Mouse (Mus musculus) embryonic stem cell, embryonic (primary cell): ENCODE data around the gene Lama5.

Experiments
- CTCF ChIA-PET, 4 experiments: fragments of 300-600 bp in 2 of 4; fragments of 350-600 bp in 2 of 4; sonication (Branson Sonifier 250); formaldehyde crosslinking; loops; one replicate each; lab custom pipeline; 2022; ENCODE audit warnings: inconsistent platforms in 2 of 4; lab: Charles Lee
- POLR2A ChIA-PET, 4 experiments: fragments of 300-600 bp in 2 of 4; fragments of 350-600 bp in 2 of 4; sonication (Branson Sonifier 250); formaldehyde crosslinking; loops; one replicate each; lab custom pipeline; 2022; ENCODE audit warnings: antibody characterized with exemption in 4 of 4, inconsistent platforms in 1 of 4; lab: Charles Lee

Lama5 gene

DNA sequence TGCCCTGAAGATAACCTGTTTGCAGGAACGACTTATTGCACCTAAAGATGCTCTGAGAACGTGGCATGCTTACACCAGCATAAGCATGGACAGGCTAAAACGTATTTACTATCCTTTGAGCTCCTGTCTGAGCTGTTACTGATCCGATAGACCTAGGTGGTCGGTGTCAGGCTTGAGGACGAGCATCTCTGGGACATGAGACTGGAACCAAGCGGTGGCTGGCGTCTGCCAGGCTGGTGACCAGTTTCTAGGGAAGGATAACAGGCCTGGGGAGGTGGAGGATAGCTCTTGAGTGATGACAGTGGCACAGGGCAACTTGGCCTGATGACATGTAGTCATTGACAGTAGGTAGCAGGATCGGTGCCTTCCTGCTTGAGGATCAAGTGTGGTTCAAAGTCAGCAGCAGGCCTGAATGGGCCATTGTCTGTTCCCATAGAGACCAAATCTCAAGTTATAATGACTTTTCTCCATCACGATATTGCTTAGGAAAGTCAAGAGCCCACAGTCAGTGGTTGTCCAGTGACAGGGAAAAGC is 33.4 kb upstream of the Lama5 start:
- POLR2A ChIA-PET: interaction anchor here (0.5 to 13.2 kb wide), 52 partner anchors 7 to 708 kb away, joined by 3 to 506 read pairs (median 5); partner anchors contain the start of genes Cables2 (in 3 of the 4), Osbpl2 (in 3 of the 4), Lama5 (in 2 of the 4) and Rbbp8nl (in 2 of the 4)
- CTCF ChIA-PET: interaction anchor here in 1 of 4 experiments (0.8 to 1.3 kb wide), 2 partner anchors 46 to 88 kb away, joined by 3 to 4 read pairs; no protein-coding TSS in a partner anchor

DNA sequence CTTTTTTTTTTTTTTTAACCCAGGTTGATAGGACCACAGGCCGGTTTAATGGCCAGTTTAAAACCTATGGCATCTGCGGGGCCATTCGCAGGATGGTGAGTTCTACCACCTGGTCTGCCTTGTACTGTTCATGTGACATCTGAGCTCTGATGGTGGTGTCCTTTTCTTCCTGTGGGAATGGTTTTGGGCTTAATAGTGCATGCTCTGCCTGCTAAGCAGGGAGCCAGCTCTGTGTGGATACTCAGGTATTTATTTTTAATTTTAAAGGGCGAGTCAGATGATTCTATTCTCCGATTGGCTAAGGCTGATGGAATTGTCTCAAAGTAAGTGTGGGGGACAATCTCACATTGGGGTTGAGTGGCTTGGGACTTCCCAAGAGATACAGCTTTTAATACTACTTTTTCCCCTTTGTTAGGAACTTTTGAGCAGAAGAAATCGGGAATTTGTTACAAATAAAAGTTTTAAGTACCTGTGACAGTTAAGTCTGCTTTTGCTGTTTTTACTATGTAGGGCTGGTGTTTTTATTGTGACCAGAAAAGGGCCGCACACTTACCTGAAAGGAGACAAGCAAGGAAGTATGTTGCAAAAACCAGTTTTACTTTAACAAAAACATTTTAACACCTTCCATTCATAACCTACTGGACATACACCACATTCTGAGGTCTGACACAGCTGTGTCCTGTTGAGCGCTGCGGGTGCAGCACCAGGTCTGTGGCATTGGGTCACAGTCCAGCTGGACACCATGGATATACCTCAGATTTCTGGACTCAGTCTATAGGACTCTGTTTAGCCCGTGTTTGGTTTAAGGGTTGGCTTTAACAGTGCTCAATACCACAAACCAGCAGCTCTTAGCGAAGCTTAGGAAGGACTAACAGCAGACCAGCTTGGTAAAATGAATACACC is 32.6 kb upstream of the Lama5 start:
- POLR2A ChIA-PET: interaction anchor here (0.6 to 13.2 kb wide), 103 partner anchors 7 to 1809 kb away, joined by 3 to 506 read pairs (median 5); partner anchors contain the start of genes Cables2 (in 3 of the 4), Lama5 (in 3 of the 4), Osbpl2 (in 3 of the 4) and Adrm1 (in 2 of the 4)
- CTCF ChIA-PET: interaction anchor here in 2 of 4 experiments (0.5 to 1.3 kb wide), 6 partner anchors 18 to 1301 kb away, joined by 3 to 4 read pairs (median 4); no protein-coding TSS in a partner anchor

DNA sequence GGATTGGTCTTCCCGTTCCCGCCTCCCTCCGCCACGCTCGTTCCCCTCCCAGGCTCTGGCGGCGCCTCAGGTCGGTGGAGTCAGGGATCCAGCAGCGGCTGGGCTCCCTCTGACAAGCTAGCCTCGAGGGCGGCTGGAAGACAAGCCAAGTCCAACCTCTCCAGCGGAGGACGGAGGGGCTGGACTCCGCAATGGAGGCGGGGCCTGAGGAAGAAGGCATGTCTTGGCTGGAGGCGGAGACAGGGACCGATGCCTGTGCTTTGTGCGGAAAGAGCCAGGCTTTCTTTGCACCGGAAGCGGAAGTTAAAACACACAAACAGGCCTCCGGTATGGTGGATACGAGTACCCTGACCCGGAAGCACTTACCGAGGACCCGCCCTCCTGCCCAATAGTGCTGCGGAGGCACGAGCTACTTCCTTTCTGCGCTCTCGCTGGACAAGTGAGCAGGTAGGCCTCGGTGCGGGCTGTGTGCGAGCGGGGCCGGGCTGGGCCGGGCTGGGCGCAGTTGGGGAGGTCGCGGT is 31.4 kb upstream of the Lama5 start, which contains the start of gene Rps21:
Gene Rps21 (plus strand): TSS at position 377 of the 521 bp plus-strand sequence.
- POLR2A ChIA-PET: interaction anchor here (0.6 to 13.2 kb wide), 161 partner anchors 9 to 1808 kb away, joined by 3 to 506 read pairs (median 5); partner anchors contain the start of genes Lama5 (in 4 of the 4), Adrm1 (in 3 of the 4), Cables2 (in 3 of the 4) and Hrh3 (in 3 of the 4)
- CTCF ChIA-PET: interaction anchor here in 3 of 4 experiments (0.5 to 2.4 kb wide), 14 partner anchors 9 to 215 kb away, joined by 3 to 11 read pairs (median 4); partner anchors contain the start of gene Adrm1 (in 1 of the 3)

DNA sequence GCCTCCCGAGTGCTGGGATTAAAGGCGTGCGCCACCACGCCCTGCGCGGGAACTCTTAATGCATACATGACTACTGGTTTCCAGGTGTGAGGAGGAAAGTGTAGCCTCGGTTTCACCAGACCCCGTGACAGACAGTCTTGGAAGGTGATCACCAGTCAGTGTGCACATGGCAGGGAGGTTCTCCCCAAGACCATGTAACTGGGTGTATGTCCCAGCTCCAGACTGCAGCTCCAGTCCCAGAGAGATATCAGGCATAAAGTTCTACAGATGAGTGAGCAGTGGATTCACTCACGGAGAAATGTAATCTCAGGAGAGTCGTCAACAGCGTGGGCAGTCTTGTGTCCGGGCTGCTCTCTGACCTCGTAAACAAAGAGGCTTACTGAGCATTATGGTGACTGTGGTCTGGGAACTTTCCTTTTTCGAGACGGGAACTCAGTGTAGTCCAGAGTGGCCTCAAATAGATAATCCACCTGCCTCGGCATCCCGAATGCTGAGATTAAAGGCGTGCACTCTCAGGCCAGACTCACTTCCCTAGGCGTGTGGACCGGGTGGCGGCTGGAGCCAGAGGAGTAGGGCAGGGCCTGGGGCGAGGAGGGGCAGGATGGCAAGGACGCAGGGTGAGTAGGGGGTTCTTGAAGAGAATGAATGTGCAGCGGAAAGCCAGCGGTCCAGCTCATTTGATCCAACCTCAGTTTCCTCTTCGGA is 30.8 kb upstream of the Lama5 start:
- ChIA-PET POLR2A (interaction anchor here (0.6 to 13.2 kb wide), 165 partner anchors 9 to 931 kb away, joined by 3 to 506 read pairs (median 5); partner anchors contain the start of genes Lama5 (in 4 of the 4), Adrm1 (in 3 of the 4), Cables2 (in 3 of the 4) and Hrh3 (in 3 of the 4)), CTCF (interaction anchor here in 3 of 4 experiments (0.5 to 2.4 kb wide), 14 partner anchors 9 to 216 kb away, joined by 3 to 11 read pairs (median 4); partner anchors contain the start of gene Adrm1 (in 1 of the 3))

DNA sequence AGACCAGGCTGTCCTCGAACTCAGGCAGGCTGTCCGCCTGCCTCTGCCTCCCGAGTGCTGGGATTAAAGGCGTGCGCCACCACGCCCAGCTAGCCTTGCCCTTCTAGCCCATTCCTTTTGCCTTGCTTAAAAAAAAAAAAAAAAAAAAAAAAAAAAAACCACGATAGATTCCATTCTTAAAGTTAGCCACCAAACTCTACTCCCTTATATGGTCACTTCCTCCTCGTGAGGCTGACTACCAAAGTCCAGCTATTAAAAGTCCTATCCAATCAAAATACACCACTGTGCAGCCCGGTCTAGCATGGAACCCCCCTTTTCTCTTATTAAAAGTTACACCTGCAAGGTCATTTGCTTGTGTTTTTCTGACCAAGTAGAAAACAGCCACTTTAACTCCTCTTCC is 30.0 kb upstream of the Lama5 start:
- POLR2A ChIA-PET: interaction anchor here (0.6 to 13.2 kb wide), 59 partner anchors 8 to 498 kb away, joined by 3 to 506 read pairs (median 10); partner anchors contain the start of genes Lama5 (in 4 of the 4), Cables2 (in 3 of the 4), Adrm1 (in 2 of the 4) and Lsm14b (in 2 of the 4)
- CTCF ChIA-PET: interaction anchor here in 3 of 4 experiments (0.7 to 2.4 kb wide), 9 partner anchors 34 to 205 kb away, joined by 3 to 11 read pairs (median 4); no protein-coding TSS in a partner anchor

DNA sequence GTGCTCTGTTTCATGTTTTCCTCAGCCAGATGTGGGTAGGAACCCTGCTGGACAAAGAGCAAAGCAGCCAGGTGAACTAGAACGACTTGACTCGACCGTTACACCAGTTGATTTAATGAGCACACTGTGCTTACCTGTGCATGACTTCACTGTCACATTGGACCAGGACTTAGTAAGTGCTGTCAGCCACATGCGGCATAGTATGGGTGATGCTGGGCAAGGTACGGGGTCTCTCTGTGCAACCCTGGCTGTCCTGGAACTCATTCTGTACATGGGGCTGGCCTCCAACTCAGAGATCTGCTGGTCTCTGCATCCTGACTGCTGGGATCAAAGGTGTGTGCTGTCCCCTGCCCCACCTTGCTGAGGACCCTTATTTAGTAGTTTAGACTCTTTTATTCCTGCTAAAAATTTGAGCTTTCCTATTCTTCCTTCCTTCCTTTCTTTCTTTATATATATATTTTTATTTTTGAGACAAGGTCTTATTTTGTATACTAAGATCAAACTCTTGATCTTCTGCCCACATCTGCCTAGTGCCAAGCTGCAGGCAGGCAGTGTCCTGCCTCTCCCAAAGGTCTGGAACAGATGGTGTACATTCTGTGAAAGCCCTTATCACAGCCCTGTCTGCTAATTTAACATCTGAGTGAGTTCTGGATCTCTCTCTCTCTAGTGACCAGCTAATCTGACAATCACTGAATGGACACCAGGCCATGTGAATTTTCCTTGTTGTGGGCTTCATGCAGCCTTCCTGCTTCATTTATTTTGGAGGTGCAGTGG is 29.0 kb upstream of the Lama5 start:
- CTCF ChIA-PET: interaction anchor here in 2 of 4 experiments (1.0 to 2.4 kb wide), 3 partner anchors 33 to 204 kb away, joined by 4 to 6 read pairs (median 6); no protein-coding TSS in a partner anchor
- POLR2A ChIA-PET: interaction anchor here (0.7 to 13.2 kb wide), 22 partner anchors 8 to 471 kb away, joined by 3 to 506 read pairs (median 32); partner anchors contain the start of genes Lama5 (in 3 of the 4), Cables2 (in 2 of the 4), Osbpl2 (in 1 of the 4) and Psma7 (in 1 of the 4)

DNA sequence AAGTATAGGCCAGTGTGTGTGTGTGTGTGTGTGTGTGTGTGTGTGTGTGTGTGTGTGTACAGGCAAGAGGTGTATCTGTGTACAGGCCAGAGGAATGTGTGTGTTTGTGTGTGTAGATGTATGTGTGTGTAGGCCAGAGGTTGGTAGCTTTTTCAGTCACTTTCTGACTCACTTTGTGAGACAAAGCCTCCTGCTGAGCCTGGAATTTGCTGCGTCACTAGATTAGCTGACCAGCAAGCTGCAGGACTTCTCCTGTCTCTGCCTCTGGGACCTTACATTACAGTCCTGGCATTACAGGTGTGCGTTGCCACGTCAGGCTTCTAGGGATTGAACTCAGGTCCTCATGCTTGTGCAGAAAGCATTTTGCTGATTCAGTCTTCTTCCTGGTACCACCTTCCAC is 26.2 kb upstream of the Lama5 start:
- ChIA-PET POLR2A (interaction anchor here (0.6 to 9.1 kb wide), 56 partner anchors 9 to 669 kb away, joined by 3 to 121 read pairs (median 4); partner anchors contain the start of genes Cables2 (in 2 of the 4), Lama5 (in 2 of the 4), Adrm1 (in 1 of the 4) and Dido1 (in 1 of the 4)), CTCF (interaction anchor here (0.6 to 5.8 kb wide), 54 partner anchors 14 to 367 kb away, joined by 3 to 76 read pairs (median 5); partner anchors contain the start of genes Adrm1 (in 1 of the 4), Hrh3 (in 1 of the 4), Lama5 (in 1 of the 4) and Mtg2 (in 1 of the 4))

DNA sequence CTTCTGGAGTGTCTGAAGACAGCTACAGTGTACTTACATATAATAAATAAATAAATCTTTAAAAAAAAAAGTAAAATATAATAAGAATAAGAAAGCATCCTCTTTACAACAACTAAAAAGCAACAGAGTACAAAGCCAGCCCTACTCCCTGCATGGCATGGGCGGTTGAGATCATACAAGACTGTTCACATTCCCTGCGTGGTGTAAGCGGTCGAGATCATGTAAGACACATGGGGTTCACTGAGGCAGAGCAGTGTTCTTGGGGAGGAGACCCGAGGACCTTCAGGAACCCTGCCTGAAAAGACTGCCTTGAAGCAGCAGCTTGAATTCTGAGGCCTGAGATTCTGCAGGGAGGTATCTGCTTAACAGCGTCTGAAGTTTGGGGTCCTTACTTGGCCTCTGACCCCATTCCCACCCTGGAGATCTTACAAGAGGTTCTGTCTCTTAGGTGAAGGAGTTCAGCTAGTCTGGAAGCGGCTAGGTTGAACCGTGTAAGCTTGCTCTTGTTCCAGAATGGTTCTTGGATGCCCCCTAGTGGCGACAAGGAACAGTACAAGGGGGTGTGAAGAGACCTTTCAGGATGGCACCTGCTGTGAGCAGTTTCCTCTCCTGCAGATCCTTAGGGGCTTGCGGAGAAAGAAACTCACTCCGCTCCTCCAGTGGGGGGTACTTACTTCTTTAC is 25.4 kb upstream of the Lama5 start:
- POLR2A ChIA-PET: interaction anchor here (0.6 to 9.1 kb wide), 56 partner anchors 9 to 670 kb away, joined by 3 to 121 read pairs (median 4); partner anchors contain the start of genes Adrm1 (in 2 of the 4), Lama5 (in 2 of the 4), Cables2 (in 1 of the 4) and Dido1 (in 1 of the 4)
- CTCF ChIA-PET: interaction anchor here (0.5 to 5.8 kb wide), 81 partner anchors 10 to 366 kb away, joined by 3 to 76 read pairs (median 4); partner anchors contain the start of genes Adrm1 (in 1 of the 4), Hrh3 (in 1 of the 4), Lama5 (in 1 of the 4) and Osbpl2 (in 1 of the 4)

DNA sequence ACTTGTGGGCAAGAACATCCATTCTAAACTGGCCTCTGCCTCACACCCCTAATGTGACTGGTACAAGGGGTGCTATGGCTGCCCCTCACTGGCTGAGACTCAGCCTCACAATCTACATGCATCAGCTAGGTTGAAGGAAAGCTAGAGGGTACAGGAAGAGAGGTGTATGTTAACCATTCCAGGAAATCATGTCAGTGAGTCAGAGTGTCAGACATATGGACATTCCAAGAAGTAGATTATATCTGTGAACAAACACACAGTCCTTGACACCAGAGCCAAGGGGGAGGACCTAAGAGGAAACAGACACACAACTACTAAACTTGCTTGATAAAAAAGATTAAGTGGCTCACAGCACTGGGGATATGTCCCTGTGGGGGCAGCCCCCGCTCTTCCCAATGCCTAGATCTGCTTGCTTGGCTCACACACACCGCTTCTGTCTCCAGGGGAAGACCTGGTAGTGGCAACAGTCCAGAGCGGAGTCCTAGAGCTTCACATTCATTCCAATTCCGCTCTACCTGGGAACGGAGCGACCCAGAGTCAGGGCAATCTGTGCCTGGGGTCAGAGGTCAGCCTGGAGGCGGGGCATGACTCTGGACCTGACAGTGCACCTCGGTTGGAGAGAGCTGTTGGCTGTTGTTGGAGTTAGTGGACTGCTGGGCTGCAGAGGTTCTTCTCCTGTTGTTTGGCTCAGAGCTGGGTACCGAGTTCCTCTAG is 23.4 kb upstream of the Lama5 start:
- CTCF ChIA-PET: interaction anchor here in 3 of 4 experiments (0.5 to 5.8 kb wide), 9 partner anchors 12 to 66 kb away, joined by 3 to 76 read pairs (median 5); no protein-coding TSS in a partner anchor
- POLR2A ChIA-PET: interaction anchor here (0.6 to 9.1 kb wide), 20 partner anchors 9 to 207 kb away, joined by 3 to 121 read pairs (median 4); partner anchors contain the start of genes Lama5 (in 2 of the 4), Psma7 (in 1 of the 4), Rps21 (in 1 of the 4) and Ss18l1 (in 1 of the 4)

DNA sequence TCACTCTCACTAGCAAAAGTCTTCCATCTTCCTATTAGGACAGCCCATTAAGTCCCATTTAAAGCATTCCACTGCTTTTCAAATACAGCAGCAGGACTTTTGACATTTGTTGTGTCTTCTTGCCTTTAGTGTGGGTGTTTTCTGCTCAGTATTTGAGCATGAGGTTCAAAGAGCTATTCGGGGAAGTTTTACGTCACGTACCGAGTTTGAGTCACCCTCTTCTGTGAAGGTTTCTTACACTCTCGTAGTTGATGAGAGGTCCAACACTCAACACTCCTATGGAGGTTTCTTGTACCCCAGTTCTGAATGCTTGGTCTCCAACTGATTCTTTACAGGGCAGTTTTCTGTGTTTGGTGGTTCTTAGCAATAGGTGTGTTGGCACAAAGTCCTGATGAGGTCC is 22.3 kb upstream of the Lama5 start:
- POLR2A ChIA-PET: interaction anchor here in 3 of 4 experiments (1.5 to 9.1 kb wide), 10 partner anchors 9 to 57 kb away, joined by 3 to 121 read pairs (median 43); partner anchors contain the start of genes Lama5 (in 2 of the 3) and Rps21 (in 2 of the 3)
- CTCF ChIA-PET: interaction anchor here in 2 of 4 experiments (1.0 to 5.8 kb wide), 3 partner anchors 20 to 39 kb away, joined by 3 to 76 read pairs (median 3); no protein-coding TSS in a partner anchor

DNA sequence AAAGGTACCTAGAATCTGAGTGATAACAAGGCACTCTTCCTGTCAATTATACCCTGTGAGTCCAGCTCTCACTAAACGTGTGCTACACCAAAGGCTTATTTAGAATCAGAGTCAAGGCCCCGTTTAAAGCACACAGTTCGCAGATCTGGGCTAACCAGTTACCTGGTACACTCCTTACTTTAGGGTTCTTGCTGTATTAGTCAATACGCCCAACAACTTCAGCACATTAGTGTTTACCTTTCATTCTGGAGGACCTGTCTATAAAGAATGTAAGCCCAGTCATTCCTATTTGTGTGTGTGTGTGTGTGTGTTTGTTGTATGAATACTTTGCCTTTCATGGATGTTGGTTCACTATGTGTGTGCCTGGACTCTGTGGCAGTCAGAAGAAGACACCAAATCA is 17.4 kb upstream of the Lama5 start:
- ChIA-PET POLR2A (interaction anchor here in 3 of 4 experiments (0.6 to 2.3 kb wide), 13 partner anchors 8 to 229 kb away, joined by 3 to 9 read pairs (median 3); partner anchors contain the start of gene Rps21 (in 1 of the 3)), CTCF (interaction anchor here in 3 of 4 experiments (0.6 to 1.4 kb wide), 7 partner anchors 21 to 827 kb away, joined by 3 to 12 read pairs (median 4); no protein-coding TSS in a partner anchor)

DNA sequence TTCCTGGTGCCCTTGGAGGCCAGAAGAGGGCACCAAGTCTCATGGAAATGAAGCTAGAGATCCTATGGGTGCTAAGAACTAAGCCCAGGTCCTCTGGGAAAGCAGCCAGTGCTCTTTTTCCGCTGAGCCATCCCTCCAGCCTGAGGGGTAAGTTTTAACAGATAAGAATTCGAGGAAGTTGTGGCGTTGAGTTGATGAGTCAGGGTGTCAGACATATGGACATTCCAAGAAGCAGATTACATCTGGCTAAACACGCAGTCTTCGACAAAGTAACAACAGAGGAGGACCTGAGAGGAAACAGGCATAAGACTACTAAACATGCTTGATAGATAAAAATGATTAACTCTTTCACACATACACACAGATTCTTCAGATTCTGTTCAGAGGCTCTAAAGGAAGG is 12.9 kb upstream of the Lama5 start:
- CTCF ChIA-PET: interaction anchor here in 1 of 4 experiments (0.9 to 3.9 kb wide), 2 partner anchors 13 to 31 kb away, joined by 3 to 21 read pairs; no protein-coding TSS in a partner anchor
- POLR2A ChIA-PET: interaction anchor here (0.6 to 24.4 kb wide), 20 partner anchors 8 to 493 kb away, joined by 3 to 743 read pairs (median 11); partner anchors contain the start of genes Rps21 (in 3 of the 4), Lama5 (in 2 of the 4) and Adrm1 (in 1 of the 4)
